Mouse (Mus musculus) limb, embryonic 10.5 days (tissue): ENCODE results near the gene Klhdc4. TPM values are rescaled to one million over a fixed set of nuclear protein-coding genes. Genes with fewer than 3 reads are reported as not detected.
A peak's percentile ranks its signal among the peaks of the same experiment; 100 is the strongest.

Source experiments
- DNase-seq: peaks from one replicate; pipeline ENCODE4 v3.0.0-alpha.2; 2017; ENCODE audit warnings: low spot score
- H3K27ac ChIP-seq: fragments of 300-500 bp; sonication (generic); 2 replicates; pipeline ENCODE4 v1.5.1; 2016; ENCODE audit warnings: mild to moderate bottlenecking
- H3K27me3 ChIP-seq: fragments of 300-500 bp; sonication (generic); 2 replicates; pipeline ENCODE4 v1.6.1; 2016; ENCODE audit warnings: low read depth, mild to moderate bottlenecking; ENCODE audit not compliant: poor library complexity, severe bottlenecking
- H3K36me3 ChIP-seq: fragments of 300-500 bp; sonication (generic); 2 replicates; pipeline ENCODE4 v1.6.1; 2016; ENCODE audit warnings: mild to moderate bottlenecking, moderate library complexity
- H3K4me1 ChIP-seq: fragments of 300-500 bp; sonication (generic); 2 replicates; pipeline ENCODE4 v1.6.1; 2016
- H3K4me3 ChIP-seq: fragments of 300-500 bp; sonication (generic); 2 replicates; pipeline ENCODE4 v1.5.1; 2016; ENCODE audit warnings: mild to moderate bottlenecking, moderate library complexity
- H3K9me3 ChIP-seq: fragments of 300-500 bp; sonication (generic); replicated peaks from 2 replicates; pipeline ENCODE4 v1.6.1; 2016; ENCODE audit warnings: mild to moderate bottlenecking
- WGBS: fragments of 180-500 bp; shearing (Covaris S2); methylation state at CpG from one replicate; pipeline ENCODE4 v1.1.7; 2016; 5-methylcytosine and 5-hydroxymethylcytosine counted together
- polyA plus RNA-seq: library from polyadenylated mRNA; unstranded; fragments of >200 nt; fragmentation: Nextera tagmentation; extraction: Ambion mirVana; gene quantifications from 2 replicates; pipeline ENCODE4 v1.2.1, GENCODE M21; 2016

Gene Klhdc4
- polyA plus RNA-seq, 1 experiment from 2014 or later, result 64.2 TPM

DNA sequence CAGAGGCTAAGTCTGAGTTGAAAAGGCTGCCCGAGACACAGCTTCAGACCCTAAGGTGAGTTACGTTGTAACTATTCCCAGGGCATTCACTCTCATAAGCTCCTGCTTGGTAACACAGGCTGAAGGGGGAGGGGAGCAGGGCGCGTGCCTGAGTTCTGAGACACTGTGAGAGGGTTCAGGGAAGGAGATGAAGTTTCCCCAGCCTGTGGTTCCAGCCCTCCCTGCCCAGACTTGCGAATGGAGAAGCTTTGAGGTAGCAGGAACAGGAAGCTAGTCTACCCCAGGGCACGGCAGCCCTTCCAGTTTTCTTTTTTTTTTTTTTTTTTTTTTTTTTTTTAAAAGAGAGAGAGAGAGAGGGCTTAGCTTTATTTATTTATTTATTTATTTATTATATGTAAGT is 31.9 kb upstream of the Klhdc4 start:
- Histone ChIP-seq H3K36me3 (no peaks in the 10 kb centered on the region), H3K27me3 (peaks cover 6% of the 10 kb centered on the region; the same call in 1 of the 2 replicates), H3K27ac (no peak overlapping the region), H3K4me1 (peaks cover 20% of the 10 kb centered on the region), H3K9me3 (no peaks in the 10 kb centered on the region), H3K4me3 (no peak overlapping the region)
- WGBS, result 64% methylated on average over 6 of the region's 6 CpGs
- no peak for DNase-seq

DNA sequence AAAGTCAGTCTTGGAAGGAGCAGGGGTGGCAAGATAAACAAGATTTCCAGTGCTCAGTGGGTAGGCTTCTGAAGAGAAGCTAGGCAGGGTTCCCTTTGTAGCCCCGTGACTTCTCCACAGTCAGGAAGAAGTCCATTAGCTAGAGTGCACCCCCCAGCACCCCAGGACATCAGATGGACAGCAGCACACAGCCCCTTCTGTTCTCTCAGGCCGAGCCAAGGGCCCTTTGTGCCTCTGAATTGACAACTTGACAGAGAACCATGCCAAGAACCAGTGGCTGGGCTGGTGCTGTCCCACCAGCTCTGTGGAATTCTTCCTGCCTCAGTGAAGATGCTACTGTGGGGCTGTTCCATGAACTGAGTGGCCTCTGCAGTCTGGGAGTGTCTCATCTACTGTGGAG is 28.4 kb upstream of the Klhdc4 start:
- no peak overlapping the region for H3K27ac ChIP-seq
- no peak for DNase-seq

DNA sequence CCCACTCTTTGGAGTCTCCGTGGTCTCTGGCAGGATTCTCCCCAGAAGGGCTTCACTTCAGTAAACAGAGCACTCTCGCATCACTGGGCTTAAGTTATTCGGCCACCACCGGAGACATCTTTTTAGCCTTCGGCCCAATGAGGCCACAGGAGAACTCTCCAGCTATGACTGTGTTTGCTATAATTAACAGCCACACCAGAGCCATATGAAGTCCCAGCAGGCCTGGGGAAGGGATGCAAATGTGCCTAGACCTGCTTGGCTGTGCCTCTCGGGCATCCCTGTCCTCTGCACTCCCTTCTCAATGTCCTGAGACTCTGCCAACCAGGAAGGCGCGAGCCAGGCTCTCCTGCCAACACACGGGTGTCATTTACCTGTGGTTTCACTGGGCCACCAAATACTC is 28.0 kb upstream of the Klhdc4 start:
- H3K36me3 ChIP-seq, result no peaks in the 10 kb centered on the region
- DNase-seq, result no peak
- WGBS, result 80% methylated on average over 9 of the region's 9 CpGs
- H3K27ac ChIP-seq, result no peak overlapping the region
- no peak overlapping the region for H3K4me3 ChIP-seq
- peaks cover 4% of the 10 kb centered on the region; the same call in 1 of the 2 replicates for H3K27me3 ChIP-seq
- H3K9me3 ChIP-seq, result no peaks in the 10 kb centered on the region
- H3K4me1 ChIP-seq, result peaks cover 8% of the 10 kb centered on the region; the same call in 1 of the 2 replicates

More for the DNA sequence above, 28.4 kb upstream of the Klhdc4 start:
- 51% methylated on average over 2 of the region's 2 CpGs for WGBS
- peaks cover 6% of the 10 kb centered on the region; the same call in 1 of the 2 replicates for H3K4me1 ChIP-seq
- H3K36me3 ChIP-seq, result no peaks in the 10 kb centered on the region
- no peaks in the 10 kb centered on the region for H3K9me3 ChIP-seq
- no peak overlapping the region for H3K4me3 ChIP-seq
- peaks cover 4% of the 10 kb centered on the region; the same call in 1 of the 2 replicates for H3K27me3 ChIP-seq

DNA sequence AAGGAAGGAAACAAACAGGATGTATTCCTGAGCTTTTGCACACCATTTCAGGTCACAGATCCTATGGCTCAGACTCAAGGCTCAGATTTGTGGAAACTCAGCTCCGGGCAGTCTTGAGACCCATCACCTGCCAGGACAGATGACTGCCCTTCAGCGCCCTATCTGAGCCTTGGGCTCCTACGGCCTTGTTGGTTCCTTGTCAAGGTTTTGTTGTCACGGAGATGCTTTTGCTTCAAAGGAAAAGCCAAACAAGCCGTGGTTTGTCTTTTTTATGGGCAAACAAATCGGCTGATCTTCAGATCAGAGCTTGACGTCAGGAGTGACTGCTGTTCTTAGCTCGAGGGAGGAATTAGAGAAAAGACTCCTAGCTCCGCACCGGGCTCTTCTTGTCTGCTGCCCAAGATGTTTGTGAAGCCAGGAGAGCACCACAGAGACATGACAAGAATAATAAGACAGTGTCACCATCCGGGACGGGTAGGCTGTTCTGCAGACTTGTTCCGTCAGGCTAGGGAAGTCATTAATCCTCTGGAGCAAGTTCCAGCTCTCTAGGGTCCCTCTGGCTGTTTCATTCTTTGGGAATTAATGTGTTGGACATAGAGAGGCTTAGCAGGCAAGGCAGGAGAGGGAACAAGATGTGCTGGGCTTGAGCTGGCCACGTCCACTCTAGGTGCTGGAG is 26.8 kb upstream of the Klhdc4 start:
- H3K27ac ChIP-seq, result no peak overlapping the region
- H3K4me1 ChIP-seq, result peaks cover 13% of the 10 kb centered on the region
- peaks cover 13% of the 10 kb centered on the region for H3K27me3 ChIP-seq
- no peak for DNase-seq
- no peaks in the 10 kb centered on the region for H3K9me3 ChIP-seq
- 86% methylated on average over 14 of the region's 14 CpGs for WGBS
- H3K4me3 ChIP-seq, result no peak overlapping the region
- H3K36me3 ChIP-seq, result no peaks in the 10 kb centered on the region

DNA sequence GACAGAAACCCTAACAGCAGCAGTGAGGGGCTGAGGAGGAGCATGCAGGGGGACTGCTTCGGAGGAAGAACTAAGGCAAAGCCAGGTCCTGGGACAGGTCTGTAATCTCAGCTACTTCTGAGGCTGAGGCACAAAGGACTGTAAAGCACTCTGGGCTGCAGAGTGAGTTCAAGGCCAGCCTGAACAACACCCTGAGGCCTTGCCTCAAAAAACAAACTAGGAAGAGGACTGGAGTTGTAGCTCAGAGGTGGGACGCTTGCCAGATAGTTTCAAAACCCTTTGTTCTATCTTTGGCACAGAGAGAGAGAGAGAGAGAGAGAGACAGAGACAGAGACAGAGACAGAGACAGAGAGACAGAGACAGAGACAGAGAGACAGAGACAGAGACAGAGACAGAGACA is 24.2 kb upstream of the Klhdc4 start:
- H3K27me3 ChIP-seq, result peaks cover 17% of the 10 kb centered on the region
- H3K27ac ChIP-seq, result no peak overlapping the region
- H3K4me3 ChIP-seq, result no peak overlapping the region
- H3K9me3 ChIP-seq, result no peaks in the 10 kb centered on the region
- H3K4me1 ChIP-seq, result peaks cover 20% of the 10 kb centered on the region
- no peak for DNase-seq
- H3K36me3 ChIP-seq, result no peaks in the 10 kb centered on the region
- WGBS, result 90% methylated on average over 2 of the region's 2 CpGs

DNA sequence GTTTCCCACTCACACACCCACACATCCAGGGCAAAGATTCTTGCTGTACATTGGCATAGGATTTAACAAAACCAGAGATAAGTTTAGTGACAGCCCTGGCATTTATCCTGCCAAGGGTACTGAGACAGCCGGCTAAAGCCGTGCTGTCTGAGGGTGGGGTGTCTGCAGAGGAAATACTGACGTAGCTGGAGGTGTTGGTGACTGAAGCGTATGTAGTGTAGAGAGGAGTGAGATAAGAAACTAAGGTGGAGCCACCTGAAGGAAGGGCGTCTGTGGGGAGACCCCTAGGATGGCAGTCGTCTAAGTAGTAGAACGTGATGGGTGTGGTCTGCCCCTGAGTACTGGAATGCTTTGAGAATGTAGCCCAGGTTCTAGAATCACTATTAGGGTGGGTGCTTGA is 23.1 kb upstream of the Klhdc4 start:
- no peaks in the 10 kb centered on the region for H3K36me3 ChIP-seq
- no peak overlapping the region for H3K4me3 ChIP-seq
- H3K27ac ChIP-seq, result no peak overlapping the region
- no peaks in the 10 kb centered on the region for H3K9me3 ChIP-seq
- no peak for DNase-seq
- H3K27me3 ChIP-seq, result peaks cover 19% of the 10 kb centered on the region
- WGBS, result 53% methylated on average over 7 of the region's 7 CpGs
- peaks cover 20% of the 10 kb centered on the region for H3K4me1 ChIP-seq

DNA sequence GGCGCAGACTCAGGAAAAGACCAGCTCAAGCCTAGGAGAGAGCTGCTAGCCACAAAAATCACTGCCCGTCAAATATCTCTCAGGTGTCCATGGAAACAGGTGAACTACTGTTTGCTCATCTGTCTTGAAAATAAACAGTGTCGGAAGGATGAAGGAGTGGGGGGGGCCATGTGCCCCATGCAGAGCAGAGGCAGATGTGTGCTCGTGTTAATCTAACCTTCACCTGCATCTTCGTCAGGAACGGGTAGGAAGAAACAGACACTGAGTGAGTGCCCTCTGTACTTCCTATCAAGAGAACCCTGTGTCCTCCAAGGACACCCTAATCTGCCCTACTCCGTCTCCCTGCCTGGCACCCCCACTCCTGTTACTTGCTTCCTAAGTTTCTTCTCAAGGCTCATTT is 22.3 kb upstream of the Klhdc4 start:
- WGBS, result 66% methylated on average over 7 of the region's 7 CpGs
- Histone ChIP-seq H3K36me3 (no peaks in the 10 kb centered on the region), H3K9me3 (no peaks in the 10 kb centered on the region), H3K4me3 (no peak overlapping the region), H3K27me3 (peaks cover 19% of the 10 kb centered on the region), H3K27ac (peak overlapping the region; percentile 78), H3K4me1 (peaks cover 20% of the 10 kb centered on the region)
- DNase-seq, result no peak

DNA sequence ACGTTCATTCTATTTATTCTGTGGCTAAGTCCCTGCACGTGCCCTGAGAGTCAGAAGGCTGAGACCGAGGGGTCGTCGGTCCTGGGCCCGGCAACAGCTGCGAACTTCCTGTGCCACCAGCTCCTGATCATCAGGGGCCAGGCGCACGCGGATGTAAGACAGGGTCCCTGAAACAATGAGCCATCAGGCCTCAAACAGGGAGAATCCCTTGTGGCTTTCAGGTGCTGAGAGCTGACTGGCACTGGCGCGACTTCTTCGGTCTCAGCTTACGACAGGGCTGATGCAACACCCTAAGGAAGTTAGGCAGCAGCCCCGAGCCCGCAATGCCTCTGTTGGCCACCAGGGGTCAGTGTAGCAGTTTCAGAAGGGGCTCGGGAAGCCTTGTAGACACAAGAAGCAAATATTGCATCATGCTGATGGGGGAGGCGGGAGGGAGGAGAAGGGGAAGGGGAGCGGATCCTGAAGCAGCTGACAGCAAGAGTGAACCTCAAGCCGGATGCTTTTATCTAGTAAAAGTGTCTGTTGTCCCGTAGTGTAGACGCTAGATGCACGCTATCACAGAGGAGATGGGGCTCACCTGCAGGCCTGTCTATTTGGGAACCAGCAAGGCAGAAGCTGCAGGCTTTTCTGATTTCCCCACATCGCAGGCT is 21.6 kb upstream of the Klhdc4 start:
- H3K4me1 ChIP-seq, result peaks cover 20% of the 10 kb centered on the region
- H3K27ac ChIP-seq, result peak overlapping the region; percentile 78
- peak; percentile 99 for DNase-seq
- 5% methylated on average over 24 of the region's 24 CpGs for WGBS
- H3K4me3 ChIP-seq, result peak overlapping the region; percentile 38
- peaks cover 19% of the 10 kb centered on the region for H3K27me3 ChIP-seq
- no peaks in the 10 kb centered on the region for H3K36me3 ChIP-seq
- H3K9me3 ChIP-seq, result no peaks in the 10 kb centered on the region

DNA sequence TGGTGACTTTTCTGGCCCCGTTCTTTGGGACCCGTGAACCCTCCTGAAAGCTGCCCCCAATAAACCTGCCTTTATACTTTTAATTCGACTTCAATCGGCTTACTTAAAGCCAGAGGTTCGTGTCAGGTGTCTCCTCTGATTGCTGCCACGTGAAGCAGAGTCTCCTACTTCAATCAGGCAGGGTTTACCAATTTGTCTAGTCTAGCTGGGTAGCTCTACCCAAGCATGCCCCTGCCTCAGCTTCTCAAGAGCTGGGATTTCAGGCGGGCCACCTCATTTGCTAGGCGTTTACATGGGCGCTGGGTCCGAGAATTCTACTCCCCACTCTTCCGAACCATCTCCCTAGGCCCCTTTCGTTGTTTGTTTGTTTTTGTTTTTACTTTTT is 21.1 kb upstream of the Klhdc4 start:
- 43% methylated on average over 12 of the region's 12 CpGs for WGBS
- Histone ChIP-seq H3K9me3 (no peaks in the 10 kb centered on the region), H3K36me3 (no peaks in the 10 kb centered on the region), H3K27ac (peak overlapping the region; percentile 78), H3K4me1 (peaks cover 20% of the 10 kb centered on the region), H3K27me3 (peaks cover 19% of the 10 kb centered on the region), H3K4me3 (peak overlapping the region; percentile 38)
- DNase-seq, result no peak

DNA sequence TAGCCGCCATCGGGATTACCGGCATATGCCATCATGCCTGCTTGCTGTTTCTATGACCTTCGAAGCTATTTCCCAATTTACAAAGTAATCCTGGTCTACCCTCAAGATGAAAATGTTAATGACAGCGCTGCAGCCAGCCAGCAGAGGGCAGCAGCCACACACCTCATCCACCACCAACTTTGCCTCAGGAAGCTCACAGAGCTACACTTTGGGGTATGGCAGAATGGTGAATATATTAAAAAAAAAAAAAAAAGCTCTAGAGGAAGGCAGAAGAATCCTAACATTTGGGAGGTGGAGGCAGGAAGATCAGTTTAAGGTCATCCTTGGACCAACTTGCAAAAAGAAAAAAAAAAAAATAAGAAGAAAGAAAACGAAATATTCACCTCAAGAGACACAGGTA is 20.6 kb upstream of the Klhdc4 start:
- H3K27ac ChIP-seq, result no peak overlapping the region
- 17% methylated on average over 6 of the region's 6 CpGs for WGBS

DNA sequence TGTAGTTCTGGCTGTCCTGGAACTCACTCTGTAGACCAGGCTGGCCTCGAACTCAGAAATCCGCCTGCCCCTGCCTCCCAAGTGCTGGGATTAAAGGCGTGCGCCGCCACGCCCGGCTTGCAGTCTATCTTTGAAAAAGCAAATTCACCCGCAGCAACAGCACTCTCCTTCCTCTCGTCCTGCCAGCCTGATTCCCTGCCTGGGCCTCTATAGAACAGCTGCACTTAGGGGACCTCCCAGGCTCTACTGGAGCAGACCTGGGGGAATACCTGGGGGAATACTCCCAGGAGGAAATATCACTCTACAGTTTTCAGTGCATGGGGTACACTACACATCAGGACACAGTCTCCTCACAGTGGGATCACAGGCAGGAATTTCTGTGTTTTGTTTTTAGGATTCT is 19.9 kb upstream of the Klhdc4 start:
- no peaks in the 10 kb centered on the region for H3K36me3 ChIP-seq
- peaks cover 19% of the 10 kb centered on the region for H3K27me3 ChIP-seq
- H3K4me3 ChIP-seq, result no peak overlapping the region
- H3K27ac ChIP-seq, result no peak overlapping the region
- 69% methylated on average over 9 of the region's 9 CpGs for WGBS
- peaks cover 20% of the 10 kb centered on the region for H3K4me1 ChIP-seq
- H3K9me3 ChIP-seq, result no peaks in the 10 kb centered on the region
- no peak for DNase-seq

More for the DNA sequence above, 20.6 kb upstream of the Klhdc4 start:
- Histone ChIP-seq H3K4me3 (no peak overlapping the region), H3K36me3 (no peaks in the 10 kb centered on the region), H3K4me1 (peaks cover 20% of the 10 kb centered on the region), H3K9me3 (no peaks in the 10 kb centered on the region), H3K27me3 (peaks cover 19% of the 10 kb centered on the region)
- DNase-seq, result peak; percentile 88

DNA sequence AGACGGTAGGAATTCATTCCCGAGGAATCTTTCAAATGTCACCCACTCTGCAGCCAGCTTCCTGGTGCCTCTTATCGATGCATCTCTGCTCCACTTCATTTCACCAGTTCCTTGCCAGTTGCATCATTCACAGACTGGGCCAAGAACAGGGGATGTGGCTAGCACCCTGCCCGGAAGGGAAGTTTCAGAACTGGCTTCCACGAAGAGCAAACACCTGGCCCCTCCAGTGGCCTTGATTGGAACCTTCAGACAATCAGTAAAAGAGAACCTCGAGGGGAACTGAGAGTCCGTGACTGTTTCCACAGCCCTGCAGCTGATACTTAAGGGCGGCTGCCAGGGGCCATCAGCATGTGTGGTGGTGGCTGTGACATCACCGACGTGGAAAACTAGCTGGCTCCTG is 19.1 kb upstream of the Klhdc4 start:
- DNase-seq, result no peak
- Histone ChIP-seq H3K9me3 (no peaks in the 10 kb centered on the region), H3K4me3 (no peak overlapping the region), H3K27me3 (peaks cover 19% of the 10 kb centered on the region), H3K27ac (no peak overlapping the region), H3K36me3 (no peaks in the 10 kb centered on the region), H3K4me1 (peaks cover 20% of the 10 kb centered on the region)
- 79% methylated on average over 10 of the region's 10 CpGs for WGBS

DNA sequence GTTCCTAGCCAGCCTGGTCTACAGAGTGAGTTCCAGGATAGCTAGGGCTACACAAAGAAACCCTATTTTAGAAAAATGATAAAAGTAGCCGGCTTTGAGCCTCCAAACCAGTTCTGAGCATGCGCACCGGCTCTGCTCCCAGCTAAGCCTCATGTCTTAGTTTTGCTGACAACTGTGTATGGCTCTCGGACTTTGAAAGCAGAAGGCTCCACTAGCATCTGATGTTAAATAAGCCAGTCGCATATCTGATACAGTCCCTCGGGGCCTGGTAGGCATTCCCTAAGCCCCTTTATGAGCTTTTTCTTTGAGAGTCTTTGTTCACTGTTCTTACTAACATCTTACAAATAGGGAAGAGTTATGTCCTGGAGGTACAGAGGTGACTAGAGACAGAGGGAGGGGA is 18.6 kb upstream of the Klhdc4 start:
- DNase-seq, result no peak
- H3K27me3 ChIP-seq, result peaks cover 19% of the 10 kb centered on the region
- no peaks in the 10 kb centered on the region for H3K9me3 ChIP-seq
- WGBS, result 81% methylated on average over 6 of the region's 6 CpGs
- no peak overlapping the region for H3K27ac ChIP-seq
- peaks cover 20% of the 10 kb centered on the region for H3K4me1 ChIP-seq
- no peaks in the 10 kb centered on the region for H3K36me3 ChIP-seq
- H3K4me3 ChIP-seq, result no peak overlapping the region
